Mouse (Mus musculus): Measurements from ENCODE around the gene Dcaf10.
A peak's percentile ranks its signal among the peaks of the same experiment; 100 is the strongest.
"Not testable (repeated sequence)": the region's sequence is repeated elsewhere in the genome, so short reads cannot be mapped to it uniquely, and the experiment has no call there.

Dcaf10 gene

DNA sequence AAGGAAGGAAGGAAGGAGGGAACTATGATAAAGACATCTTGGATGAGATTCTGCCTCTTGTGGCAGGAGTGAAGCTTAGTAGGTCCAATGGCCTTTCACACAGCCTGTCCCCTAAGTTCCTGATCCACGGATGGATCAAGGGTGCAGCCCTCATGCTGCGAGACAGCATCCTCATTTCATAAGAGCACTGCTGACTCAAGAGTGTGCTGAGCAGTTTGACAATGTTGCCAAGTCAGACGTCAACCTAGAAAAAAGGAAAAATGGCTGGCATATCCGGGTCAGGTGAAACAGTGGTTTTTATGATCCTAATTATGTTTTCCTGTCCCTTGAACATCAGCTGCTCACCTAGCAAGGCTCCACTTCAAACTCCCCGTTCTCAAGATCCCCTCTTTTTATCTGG is 51.8 kb downstream of the Dcaf10 start:
- no peak for DNase-seq (ENCODE audit: low spot score in 2 of 2)

DNA sequence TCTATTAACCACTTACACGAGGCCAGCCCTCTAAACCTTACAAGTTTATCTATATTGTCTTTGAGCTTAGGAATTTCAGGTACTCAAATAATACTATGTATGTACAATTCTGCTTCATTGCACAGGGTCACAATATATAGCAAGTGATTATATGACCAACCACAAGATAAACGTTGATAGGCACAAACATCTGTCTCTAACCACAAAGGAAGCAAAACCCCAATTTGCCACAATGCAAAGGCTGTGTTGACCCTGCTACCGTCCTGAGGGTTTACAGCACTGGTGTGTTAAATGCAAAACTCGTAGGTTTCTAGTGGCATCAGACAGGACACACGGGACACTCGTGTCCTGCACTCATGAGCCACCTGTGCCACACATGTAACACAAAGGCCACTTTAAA is 54.3 kb downstream of the Dcaf10 start:
- DNase-seq (ENCODE audit: low spot score in 2 of 2) = not testable (repeated sequence)

DNA sequence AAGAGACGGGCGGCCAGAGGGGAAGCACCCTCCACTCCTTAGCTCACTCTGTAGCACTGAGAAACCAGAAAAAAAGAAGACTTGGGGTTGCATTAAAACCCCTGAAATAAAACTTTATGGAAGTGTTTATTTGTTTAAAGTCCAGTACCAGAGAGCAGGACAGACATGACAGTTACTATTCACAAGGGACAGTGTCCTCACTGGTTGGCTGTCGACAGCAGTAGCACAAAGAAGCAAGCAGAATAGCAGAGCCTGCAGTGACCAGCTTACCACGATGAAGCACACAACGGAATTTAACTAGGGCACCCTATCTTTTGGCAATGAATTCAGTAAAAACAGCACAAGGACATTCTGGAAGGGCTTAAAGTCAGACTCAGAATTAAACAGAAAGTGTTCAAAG is 56.4 kb downstream of the Dcaf10 start:
- not testable (repeated sequence) for DNase-seq (ENCODE audit: low spot score in 2 of 2)

DNA sequence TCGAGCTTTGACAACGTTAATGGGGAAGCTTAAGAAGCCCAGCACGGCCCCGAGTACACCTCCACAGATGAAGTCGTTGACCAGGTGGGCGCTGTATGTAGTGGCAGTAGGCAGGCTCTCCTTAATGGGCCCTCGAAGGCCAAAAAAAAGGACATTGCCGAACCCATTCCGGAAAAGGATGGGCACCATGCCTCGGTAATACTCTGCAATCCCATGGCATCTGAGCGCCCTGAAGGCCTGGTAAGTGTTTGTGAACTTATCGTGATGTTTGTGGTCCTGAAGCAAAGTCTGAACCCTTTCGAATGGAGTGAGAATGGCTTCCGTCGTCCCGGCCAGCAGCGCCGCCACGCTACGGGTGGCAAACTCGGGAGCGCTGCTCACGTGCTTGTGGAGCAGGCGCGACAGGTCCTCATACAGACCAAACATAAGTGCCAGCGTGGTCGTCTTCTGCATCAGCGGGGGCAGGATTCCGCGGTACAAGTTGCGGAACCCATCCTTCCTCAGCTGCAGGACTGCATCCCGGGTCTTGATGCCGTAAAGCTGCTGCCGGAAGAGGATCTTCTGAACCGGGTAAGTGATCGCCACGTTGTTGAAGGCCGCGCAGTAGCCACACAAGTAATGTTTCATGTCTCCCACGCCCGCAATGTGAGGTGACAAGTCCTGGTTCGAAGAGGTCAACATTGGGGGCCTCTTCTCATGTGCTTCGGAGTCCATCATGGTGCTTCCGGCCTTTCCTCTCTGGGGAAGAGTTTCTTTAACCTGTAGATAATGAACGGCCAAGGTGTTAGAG is 57.7 kb downstream of the Dcaf10 start:
- DNase-seq (ENCODE audit: low spot score in 2 of 2) = no peak

DNA sequence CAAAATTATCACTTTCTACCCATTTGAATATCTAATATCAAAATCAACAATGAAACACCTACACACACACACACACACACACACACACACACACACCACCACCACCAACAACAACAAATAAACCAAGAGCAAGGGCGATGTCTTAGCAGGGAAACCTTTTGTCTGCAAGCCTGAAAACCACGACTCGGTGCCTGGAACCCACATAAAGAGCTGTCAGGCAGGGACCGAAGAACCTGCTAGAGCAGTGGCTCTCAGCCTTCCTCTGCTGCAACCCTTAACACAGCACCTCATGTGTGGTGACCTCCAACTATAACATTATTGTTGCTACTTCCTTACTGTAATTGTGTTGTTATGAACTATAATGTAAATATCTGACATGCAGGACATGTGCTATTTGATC is 60.4 kb downstream of the Dcaf10 start:
- DNase-seq (ENCODE audit: low spot score in 2 of 2) = no peak

DNA sequence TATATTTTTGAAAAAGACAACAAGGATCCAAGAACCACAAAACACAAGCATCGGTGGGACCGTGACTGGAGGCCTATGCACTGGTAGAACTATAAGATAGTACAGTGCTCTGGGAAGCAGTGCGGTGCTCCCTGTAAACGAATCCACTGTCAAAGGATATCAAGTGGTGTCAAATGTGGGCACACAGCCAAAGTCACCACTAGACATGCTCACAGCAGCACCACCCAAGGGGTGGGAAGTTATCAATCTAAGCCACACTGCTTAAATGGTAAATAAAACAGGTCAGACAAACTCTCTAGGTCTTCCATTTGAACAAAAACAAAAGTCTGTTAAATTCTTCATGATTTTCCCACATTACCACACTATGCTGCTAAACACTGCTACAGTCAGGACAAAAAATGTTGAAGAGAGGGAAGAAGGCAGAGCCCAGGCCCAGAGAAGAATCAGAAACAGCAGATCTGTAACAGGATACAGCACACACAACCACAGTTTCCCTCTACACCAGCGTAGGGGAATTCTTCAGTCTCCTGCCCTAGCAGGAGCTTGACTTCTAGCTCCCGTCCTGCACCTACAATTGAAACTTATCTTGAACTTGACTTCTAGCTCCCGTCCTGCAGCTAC is 61.1 kb downstream of the Dcaf10 start:
- DNase-seq (ENCODE audit: low spot score in 2 of 2) = peak in 1 of 2 experiments; percentile 52

DNA sequence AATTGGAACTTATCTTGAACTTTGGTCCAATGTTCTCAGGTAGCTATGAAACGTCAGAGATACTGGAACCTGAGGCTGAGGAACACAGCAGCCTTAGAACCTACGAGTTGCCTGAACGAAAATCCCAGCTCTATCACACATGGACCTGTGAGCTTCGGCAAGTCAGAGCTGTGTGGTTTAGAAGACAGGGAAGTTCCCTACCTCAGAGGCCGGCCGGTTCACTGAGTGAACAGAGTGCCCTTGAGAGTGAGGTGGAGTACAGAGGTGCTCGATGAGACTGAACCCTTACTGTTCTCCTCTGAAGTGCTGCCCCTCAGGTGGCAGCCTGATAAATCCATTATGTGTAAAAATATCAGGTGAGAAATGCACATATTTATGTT is 61.6 kb downstream of the Dcaf10 start:
- peak in 1 of 2 experiments; percentile 52 for DNase-seq (ENCODE audit: low spot score in 2 of 2)

DNA sequence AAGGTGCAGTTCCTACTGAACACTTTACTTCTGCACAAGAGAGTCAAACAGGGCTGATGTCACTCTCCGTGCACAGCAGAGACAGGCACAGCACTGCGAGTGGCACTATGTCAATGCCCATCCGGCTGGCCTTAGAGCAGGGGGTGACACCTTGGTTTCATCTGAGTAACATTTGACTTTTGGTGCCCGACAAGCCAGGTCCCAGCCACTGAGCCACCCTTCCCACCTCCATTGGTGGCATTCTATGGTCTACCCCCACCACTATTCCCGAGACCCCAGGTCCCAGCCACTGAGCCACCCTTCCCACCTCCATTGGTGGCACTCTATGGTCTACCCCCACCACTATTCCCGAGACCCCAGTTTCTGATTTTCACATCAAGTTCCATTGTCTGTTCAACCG is 62.2 kb downstream of the Dcaf10 start:
- peak in 1 of 2 experiments; percentile 55 for DNase-seq (ENCODE audit: low spot score in 2 of 2)

DNA sequence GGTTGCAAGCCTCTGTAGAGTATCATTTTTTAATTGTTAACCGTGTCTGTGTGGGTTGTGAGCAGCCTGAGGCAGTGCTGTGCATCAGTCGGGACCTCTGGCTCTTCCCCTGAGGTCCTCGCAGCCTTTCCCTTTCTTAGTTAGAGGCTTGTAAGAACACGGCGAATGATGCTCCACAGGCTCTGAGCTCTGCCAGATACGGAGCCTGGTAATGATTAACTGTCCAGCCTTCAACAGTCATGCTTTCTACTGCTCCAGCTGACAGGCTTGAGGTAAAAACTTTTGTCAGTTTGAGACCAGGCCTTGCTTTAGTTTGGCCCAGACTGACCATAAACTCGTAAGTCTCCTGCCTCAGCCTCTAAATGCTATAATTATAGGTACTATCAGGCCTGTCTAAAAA is 63.4 kb downstream of the Dcaf10 start:
- no peak for DNase-seq (ENCODE audit: low spot score in 2 of 2)

DNA sequence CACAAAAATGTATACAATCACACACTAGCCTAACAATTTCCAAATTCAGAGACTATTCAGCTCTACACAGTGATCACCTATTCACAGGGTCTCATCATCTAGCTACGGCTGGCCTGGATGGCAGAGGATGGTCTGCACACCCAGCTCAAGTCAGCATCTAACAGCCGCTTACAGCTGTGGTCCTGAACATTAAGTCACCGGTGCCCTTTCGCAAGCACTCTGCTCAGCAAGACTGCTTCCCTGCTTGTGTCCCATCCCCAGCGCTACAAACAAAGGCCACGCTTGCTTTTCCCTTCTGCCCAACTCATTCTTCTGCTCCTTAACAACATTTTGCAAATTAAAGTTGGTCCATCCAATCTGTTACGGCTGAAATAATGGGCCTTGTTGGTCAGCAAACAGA is 64.5 kb downstream of the Dcaf10 start:
- no peak for DNase-seq (ENCODE audit: low spot score in 2 of 2)

DNA sequence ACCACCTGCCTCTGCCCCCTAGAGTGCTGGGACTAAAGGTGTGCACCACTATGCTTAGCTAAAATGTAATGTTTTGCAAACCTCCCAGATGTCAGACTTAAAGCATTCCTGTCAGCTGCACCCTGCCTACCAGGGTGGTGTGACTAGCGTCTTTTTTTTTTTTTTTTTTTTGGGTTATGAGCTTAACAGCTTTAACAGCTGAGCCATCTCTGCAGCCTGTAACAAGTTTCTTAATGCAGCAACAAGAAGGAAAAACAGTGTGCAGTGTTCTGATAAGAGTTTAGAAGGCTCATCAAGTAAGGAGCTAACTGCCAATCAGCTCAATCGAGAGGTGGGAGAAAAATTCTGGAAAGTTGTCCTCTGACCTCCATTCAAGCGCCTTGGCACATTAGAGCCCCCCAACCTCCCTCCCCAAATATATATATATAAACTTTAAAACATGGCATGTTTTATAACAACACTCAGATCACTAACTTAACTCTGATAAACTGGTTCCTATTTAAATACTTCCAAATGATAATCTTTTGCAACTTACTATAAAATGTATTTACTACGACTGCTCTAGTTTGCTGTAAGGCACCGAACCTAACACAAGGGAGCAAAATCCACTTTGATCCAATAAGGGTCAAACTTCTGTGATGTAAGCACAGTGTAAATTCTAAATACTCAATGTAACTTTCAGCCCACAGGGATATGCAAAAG is 65.3 kb downstream of the Dcaf10 start:
- DNase-seq (ENCODE audit: low spot score in 2 of 2) = no peak

DNA sequence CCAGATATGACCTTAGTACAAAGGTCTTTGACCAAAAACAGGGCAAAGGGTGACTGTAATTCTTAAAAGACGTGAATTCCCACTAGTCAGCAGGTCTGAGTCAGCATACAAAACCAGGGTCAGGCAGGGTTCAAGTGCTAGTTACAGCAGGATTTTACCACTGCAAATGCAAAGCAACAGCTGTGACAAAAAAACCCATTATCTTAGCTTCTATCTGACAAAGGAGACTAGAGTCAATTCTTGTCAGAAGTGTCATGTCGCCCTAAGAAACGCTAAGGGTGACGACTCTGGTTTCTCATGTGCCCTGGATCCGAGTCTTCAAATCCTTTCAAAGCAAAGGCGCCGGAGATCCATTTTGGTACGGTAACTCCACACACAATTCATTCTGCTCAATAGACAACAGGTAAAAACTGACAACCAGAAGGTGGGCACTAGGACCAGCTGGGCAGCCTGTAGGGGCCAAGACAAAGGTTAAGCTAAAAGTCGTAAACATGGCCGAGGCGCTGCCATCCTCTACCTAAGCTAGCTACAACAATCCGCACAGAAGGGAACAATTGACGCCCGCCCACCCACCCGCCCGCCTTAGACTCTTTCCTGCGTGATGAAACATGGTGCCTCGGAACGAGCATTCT is 65.9 kb downstream of the Dcaf10 start:
- no peak for DNase-seq (ENCODE audit: low spot score in 2 of 2)

DNA sequence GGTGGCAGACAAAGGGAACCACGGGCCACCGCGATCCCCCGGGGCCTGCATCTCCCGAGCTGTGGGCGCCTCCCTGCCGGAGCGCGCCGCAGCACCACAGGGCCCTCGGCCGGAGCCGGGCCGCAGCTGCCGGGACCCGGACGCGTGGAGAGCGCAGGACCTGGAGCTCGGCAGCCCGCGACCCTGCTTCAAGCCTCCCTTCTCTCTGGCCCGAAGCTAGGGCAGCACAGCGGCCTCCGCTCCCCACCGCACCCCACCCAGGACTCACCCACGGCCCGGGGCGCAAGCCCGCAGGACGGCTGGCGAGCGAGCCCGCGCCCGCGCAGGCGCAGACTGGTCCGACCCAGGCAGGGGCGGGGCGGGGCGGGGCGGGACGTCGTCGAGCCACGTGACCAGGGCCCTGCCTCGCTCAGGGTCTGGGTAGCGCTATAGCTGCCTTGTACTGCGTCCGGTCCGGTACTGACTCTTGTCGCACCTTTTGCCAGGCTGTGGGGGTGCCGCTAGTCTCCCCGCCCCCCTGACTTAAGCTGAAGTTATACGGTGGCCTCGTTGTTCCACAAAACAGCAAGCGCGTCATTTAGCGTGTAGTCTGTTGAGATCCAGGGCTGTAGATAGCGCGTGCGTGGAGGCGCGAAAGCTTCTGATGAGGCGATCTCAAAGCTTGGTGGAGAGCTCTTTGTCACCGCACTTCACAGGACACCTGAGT is 66.7 kb downstream of the Dcaf10 start, which contains the start of gene Slc25a51:
Gene Slc25a51, minus strand, starts transcription at position 340 of the 706 bp plus-strand sequence.
- peak; percentile 80 to 84 for DNase-seq (ENCODE audit: low spot score in 2 of 2)

DNA sequence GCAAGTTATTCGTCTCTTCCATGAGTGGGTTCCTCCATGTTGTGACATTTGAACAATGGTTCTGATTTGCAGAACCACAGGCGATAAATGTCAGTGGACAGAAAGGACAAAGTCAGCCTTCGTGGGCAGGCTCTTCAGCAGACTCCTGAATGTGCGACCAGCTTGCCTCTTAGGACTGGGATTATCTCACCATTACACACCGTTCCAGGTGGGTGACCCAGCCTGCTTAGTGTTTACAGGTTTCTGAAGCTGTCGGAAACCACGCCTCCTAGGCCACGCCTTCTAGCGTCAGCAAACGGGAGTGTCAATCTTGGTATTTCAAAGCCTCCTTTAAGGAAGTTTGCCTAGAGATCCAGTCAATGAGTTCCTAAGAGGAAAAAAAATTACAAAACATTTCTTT is 67.4 kb downstream of the Dcaf10 start:
- peak; percentile 56 to 75 for DNase-seq (ENCODE audit: low spot score in 2 of 2)

DNA sequence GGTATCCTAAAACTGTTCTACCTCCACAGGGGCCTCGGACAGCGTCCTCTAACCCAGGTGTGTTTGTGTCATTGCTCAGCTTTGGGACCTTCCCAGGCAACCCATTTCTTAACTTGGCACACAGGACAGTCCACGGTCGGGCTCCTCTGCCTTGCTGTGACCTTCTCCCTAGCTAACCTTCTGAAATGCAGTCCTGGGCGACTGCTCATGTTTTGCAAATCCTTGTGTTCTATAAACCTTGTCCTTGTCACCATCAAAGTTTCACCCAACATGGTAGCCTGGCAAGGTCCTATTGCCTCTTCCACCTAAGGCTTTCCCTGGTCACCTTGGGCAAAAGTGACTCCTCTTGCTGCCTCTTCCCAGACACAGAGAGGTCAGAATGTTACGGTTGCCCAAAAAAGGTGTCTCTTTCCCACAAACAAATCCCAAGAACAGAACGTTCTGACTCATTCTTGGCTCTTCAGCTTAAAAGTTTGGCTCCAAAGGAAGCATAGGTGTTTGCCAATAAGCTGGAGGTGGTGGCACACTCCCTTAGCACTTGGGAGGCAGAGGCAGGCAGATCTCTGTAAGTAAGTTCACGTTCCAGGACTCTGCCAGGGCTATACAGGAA is 69.4 kb downstream of the Dcaf10 start:
- DNase-seq (ENCODE audit: low spot score in 2 of 2) = no peak

DNA sequence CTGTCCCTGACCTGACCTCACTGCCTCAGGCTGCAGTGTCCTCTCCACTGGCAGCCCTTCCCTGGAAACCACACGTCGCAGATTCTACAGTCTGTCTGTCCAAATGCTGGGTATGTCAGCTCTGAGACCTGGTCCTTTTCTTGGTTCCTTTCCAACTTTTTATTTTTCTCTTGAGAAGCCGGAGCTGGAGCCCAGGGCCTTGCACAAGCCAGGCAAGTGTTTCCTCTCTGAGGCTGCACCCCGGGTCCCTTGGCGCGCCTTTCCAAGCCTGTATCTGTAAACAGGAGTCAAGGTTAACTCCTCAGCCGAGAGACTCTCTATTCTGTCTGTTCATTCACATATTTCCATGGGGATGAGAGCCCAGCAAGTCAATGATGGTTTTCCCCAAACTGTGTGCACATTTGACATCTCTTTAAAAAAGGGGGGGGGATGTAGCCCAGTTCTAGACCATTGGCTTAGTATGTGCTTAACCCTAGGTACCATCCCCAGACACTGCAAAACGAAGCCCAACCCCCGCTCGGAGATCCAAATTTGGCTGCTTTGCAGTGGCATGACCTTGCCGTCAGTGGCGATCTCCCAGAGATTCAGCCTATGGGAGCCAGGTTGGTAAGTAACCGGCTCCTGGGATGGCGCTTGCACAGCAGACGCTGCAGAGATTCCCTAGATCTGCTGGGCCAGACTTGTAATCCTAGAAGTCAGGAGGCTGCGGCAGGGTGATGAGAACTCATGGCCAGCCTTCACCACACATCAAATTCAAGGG is 70.7 kb downstream of the Dcaf10 start:
- no peak for DNase-seq (ENCODE audit: low spot score in 2 of 2)

DNA sequence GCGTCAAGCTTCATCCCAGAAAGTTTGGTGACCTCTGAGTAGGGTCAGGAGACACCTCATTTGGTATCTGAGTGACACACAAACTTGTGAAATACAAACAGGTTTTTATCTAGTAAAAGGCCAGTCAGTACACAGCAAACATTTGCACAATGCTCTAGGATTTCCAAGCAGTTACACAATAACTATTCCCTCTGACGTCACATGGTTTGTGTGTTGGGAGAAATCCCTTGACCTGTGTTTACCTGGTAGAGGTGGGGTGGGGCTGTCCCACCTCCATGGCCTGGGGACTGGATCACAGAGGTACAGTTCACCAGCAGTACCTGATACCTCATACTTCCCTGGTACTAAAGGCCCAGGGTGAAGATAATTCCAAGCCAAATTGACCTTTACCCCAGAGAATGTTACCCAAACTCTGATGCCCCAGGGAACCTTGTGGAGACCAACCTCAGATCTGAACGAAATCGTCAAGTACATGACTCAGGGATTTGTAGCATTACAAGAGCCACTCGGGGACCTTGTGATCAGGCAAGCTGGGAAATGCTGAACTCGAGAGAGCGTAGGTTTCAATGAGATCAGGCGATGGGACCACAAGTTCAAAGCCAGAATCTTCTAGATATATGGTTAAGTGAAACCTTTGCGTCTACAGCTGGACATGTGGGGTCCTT is 71.9 kb downstream of the Dcaf10 start:
- DNase-seq (ENCODE audit: low spot score in 2 of 2) = no peak

DNA sequence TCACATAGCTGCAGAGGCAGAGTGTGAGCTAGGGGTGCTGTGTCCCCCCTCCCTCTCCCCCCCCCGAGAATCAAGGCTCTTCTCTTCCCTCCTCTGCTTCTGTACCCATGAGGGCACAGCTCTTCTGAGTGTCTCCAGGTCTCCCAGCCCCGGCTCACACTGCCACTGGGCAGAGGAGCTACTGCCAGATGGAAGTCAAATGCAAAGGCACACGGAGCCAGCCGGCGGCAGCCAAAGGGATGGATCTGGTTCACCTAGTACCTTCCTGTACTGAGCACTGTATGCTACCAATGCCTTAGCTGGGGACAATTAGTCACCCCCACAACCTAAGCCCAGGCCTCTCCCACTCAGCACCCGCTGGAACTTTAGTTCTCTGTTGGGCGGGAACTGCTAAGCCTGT is 74.4 kb downstream of the Dcaf10 start:
- DNase-seq (ENCODE audit: low spot score in 2 of 2) = no peak

DNA sequence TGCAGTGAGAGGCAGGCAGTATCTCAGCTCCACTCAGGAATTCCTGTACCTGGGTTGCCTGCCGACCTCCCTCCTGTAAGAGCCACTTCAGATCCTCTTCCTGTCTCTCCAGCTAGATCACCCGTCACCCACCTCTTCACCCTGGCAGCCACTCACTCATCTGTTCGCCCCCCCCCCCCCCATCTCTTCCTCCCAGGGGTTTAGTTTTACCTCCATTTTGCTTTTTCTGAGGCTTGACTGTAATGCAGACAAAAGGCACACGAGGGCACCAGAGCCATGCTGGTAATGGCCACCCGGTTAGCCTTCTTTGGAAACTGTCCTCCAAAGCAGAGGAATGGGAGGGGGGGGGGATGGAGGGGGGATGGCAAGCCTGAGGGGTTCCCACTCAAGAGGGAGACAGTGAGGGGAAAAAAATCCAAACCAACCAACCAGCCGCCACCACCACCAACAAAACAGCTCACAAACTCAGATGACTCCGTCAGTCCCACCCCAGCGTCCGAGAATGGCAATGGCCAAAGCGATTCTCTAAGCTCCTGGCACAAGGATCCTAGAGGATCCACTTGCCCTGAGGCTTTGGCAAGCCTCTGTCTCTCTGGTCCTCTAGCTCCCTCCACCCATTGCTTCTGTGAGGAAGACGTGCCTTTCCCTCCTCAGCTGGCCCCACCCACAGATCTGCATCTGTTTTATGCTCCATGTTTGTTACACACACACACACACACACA is 76.5 kb downstream of the Dcaf10 start:
- no peak for DNase-seq (ENCODE audit: low spot score in 2 of 2)

All from urinary bladder, postnatal 4 days (tissue).